Mouse (Mus musculus): ENCODE results near the gene Bdh2. TPM values are rescaled to one million over a fixed set of nuclear protein-coding genes. Genes with fewer than 3 reads are reported as not detected.
A peak's percentile ranks its signal among the peaks of the same experiment; 100 is the strongest.

Bdh2 gene
- 2.2 and 4.5 TPM in 2 replicates for polyA plus RNA-seq (2014; fragmentation: Nextera tagmentation; extraction: Ambion mirVana)

DNA sequence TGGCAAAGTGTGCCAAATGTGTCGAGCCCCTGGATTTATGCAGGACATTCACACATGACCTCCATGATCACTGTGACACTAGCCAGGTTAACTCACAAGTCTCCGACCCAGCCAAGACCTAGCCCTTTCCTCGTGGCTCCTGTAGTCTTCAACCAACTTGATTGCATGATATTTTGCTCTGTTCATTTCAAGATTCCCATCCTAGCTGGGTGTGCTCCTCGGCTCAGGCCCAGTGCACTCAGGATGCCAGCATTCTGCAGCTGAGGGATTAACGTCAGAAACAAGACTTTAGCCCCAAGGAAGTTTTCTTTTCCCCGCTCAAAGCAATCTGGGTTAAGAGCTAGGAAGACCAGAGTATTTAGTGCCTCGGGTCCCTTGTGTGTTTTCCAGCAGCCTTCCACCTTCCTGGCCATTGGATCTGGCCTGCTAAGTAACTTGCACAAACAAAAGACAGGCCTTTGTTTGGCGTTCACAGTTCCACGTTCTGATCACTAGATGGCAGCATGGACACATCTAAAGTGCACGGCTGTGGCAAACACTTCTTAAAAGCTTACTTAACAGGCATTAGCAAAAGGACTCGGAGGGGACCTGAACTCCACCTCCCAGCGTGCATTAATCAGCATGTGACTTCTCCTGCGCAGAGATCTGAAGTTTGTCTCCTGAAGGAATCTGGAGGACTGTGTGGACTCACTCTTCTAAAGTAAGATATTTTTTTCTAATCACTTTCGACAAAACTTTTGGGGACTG, at the start of gene Bdh2:
Bdh2 (plus strand) TSS at position 553 of the 747 bp plus-strand sequence.
- H3K4me2 ChIP-seq (ENCODE audit: low read depth, low read length), result no peak within 1 kb of the TSS
- no peak within 1 kb of the TSS for H3K27ac ChIP-seq (ENCODE audit: low read depth, low read length)
- no peaks in the 10 kb centered on the region for H3K4me1 ChIP-seq (ENCODE audit: control insufficient read depth, insufficient read depth, low read length)
- peak within 1 kb of the TSS; percentile 4; the same call in 1 of the 2 replicates for H3K9ac ChIP-seq (replicated peaks; ENCODE audit: low read depth, low read length)
- H3K36me3 ChIP-seq (ENCODE audit: control insufficient read depth, insufficient read depth, low read length), result no peaks in the 10 kb centered on the region
- H3K9me3 ChIP-seq (ENCODE audit: control insufficient read depth, low read length), result no peaks in the 10 kb centered on the region
- H3K27me3 ChIP-seq (ENCODE audit: control insufficient read depth, insufficient read depth, low read length), result no peaks in the 10 kb centered on the region
- WGBS, result 28% methylated on average over 14 of the region's 14 CpGs
- no peak within 1 kb of the TSS for H3K4me3 ChIP-seq (ENCODE audit: low read depth, low read length)
- ATAC-seq (ENCODE audit: low read depth), result peak; percentile 92

DNA sequence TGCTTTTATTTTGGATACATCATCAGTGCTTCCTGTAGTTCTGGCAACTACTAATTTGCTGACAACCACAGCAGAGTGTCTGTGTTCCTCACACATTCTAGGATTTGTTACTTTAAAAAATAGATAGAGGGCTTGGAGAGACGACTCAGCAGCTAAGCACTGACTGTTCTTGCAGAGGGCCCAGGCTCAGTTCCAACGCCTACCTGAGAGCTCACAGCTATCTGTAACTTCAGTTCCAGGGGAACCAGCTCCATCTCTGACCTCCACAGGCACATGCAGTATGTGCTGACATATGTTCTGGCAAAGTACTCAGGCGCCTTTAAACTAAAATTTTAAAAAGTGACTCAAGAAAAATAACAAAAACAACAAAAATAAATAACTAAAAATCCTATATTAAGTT, 49.0 kb upstream of the Bdh2 start:
- Histone ChIP-seq H3K36me3 (ENCODE audit: control insufficient read depth, insufficient read depth, low read length) (no peaks in the 10 kb centered on the region; the same call in 1 of the 2 replicates), H3K27me3 (ENCODE audit: control insufficient read depth, insufficient read depth, low read length) (no peaks in the 10 kb centered on the region), H3K4me3 (ENCODE audit: low read depth, low read length) (no peak overlapping the region), H3K4me2 (ENCODE audit: low read depth, low read length) (no peak overlapping the region), H3K9me3 (ENCODE audit: control insufficient read depth, low read length) (no peaks in the 10 kb centered on the region), H3K4me1 (ENCODE audit: control insufficient read depth, insufficient read depth, low read length) (no peaks in the 10 kb centered on the region), H3K9ac (replicated peaks; ENCODE audit: low read depth, low read length) (no peak overlapping the region), H3K27ac (ENCODE audit: low read depth, low read length) (no peak overlapping the region)
- no peak for ATAC-seq (ENCODE audit: low read depth)
- WGBS, result 87% methylated on average over 3 of the region's 3 CpGs

DNA sequence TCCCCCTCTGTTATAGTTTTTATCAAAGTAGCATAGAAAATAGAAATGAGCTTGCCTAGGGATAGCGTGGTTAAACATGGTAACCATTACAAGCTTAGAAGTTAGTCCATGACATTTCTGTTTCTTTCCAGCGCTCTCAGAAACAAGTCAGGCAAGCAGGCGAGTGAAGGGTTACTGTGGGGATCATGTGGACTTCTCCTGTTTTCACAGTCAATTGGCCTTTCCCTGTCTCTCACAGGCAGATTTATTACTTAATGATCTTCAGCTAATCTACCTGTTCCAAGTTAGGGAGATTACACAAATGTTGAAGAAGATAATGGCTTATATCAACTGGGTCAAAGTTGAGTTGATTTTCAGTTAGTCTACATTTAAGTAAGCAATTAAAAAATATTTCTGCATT, 48.6 kb upstream of the Bdh2 start:
- no peak for ATAC-seq (ENCODE audit: low read depth)
- Histone ChIP-seq H3K9ac (replicated peaks; ENCODE audit: low read depth, low read length) (no peak overlapping the region), H3K4me1 (ENCODE audit: control insufficient read depth, insufficient read depth, low read length) (no peaks in the 10 kb centered on the region), H3K4me3 (ENCODE audit: low read depth, low read length) (no peak overlapping the region), H3K9me3 (ENCODE audit: control insufficient read depth, low read length) (no peaks in the 10 kb centered on the region), H3K27me3 (ENCODE audit: control insufficient read depth, insufficient read depth, low read length) (no peaks in the 10 kb centered on the region), H3K36me3 (ENCODE audit: control insufficient read depth, insufficient read depth, low read length) (no peaks in the 10 kb centered on the region; the same call in 1 of the 2 replicates), H3K4me2 (ENCODE audit: low read depth, low read length) (no peak overlapping the region), H3K27ac (ENCODE audit: low read depth, low read length) (no peak overlapping the region)
- WGBS, result 89% methylated on average over 3 of the region's 3 CpGs

DNA sequence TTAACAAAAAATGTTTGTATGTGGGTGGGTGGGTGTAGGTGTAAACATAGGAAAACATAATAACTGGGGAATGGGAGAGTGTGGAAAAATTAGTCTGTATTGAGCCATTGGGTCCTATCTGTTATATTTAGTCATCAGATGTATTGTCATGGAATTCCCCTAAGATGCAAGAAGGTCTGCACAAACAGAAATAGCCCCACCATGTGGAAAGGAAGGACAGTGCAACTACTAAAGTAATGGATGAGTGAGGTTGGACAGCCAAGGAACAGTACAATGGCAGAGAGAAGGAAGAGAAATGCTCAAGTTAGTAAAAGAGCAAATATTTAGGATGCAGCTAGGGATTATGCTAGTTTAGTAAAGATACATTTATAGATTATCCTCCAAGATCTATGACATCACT, 35.3 kb upstream of the Bdh2 start:
- Histone ChIP-seq H3K27me3 (ENCODE audit: control insufficient read depth, insufficient read depth, low read length) (no peaks in the 10 kb centered on the region), H3K4me2 (ENCODE audit: low read depth, low read length) (no peak overlapping the region), H3K27ac (ENCODE audit: low read depth, low read length) (no peak overlapping the region), H3K9me3 (ENCODE audit: control insufficient read depth, low read length) (no peaks in the 10 kb centered on the region), H3K36me3 (ENCODE audit: control insufficient read depth, insufficient read depth, low read length) (no peaks in the 10 kb centered on the region), H3K4me1 (ENCODE audit: control insufficient read depth, insufficient read depth, low read length) (no peaks in the 10 kb centered on the region), H3K4me3 (ENCODE audit: low read depth, low read length) (no peak overlapping the region), H3K9ac (replicated peaks; ENCODE audit: low read depth, low read length) (no peak overlapping the region)
- ATAC-seq (ENCODE audit: low read depth), result no peak

DNA sequence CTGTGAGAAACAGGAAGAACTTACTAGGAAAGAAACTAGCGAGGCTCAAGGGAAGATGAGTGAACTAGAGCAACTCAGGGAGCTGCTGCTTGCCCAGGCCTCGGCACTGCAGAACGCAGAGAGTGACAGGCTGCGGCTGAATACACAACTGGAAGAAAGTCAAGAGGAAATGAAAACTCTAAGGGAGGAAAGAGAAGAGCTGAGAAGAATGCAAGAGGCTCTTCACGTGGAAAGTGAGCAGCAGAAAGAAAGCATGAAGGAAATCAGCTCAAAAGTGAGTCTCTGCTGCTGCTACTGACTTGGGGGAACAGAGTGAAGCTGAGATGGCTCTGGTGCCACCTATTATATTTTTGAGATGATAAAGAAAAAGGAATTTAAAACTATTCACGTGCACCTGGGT, 34.2 kb upstream of the Bdh2 start:
- no peak overlapping the region for H3K4me3 ChIP-seq (ENCODE audit: low read depth, low read length)
- H3K9ac ChIP-seq (replicated peaks; ENCODE audit: low read depth, low read length), result no peak overlapping the region
- no peaks in the 10 kb centered on the region for H3K4me1 ChIP-seq (ENCODE audit: control insufficient read depth, insufficient read depth, low read length)
- no peak overlapping the region for H3K4me2 ChIP-seq (ENCODE audit: low read depth, low read length)
- ATAC-seq (ENCODE audit: low read depth), result no peak
- WGBS, result 94% methylated on average over 6 of the region's 6 CpGs
- no peaks in the 10 kb centered on the region for H3K36me3 ChIP-seq (ENCODE audit: control insufficient read depth, insufficient read depth, low read length)
- no peaks in the 10 kb centered on the region for H3K9me3 ChIP-seq (ENCODE audit: control insufficient read depth, low read length)
- H3K27me3 ChIP-seq (ENCODE audit: control insufficient read depth, insufficient read depth, low read length), result no peaks in the 10 kb centered on the region
- no peak overlapping the region for H3K27ac ChIP-seq (ENCODE audit: low read depth, low read length)

DNA sequence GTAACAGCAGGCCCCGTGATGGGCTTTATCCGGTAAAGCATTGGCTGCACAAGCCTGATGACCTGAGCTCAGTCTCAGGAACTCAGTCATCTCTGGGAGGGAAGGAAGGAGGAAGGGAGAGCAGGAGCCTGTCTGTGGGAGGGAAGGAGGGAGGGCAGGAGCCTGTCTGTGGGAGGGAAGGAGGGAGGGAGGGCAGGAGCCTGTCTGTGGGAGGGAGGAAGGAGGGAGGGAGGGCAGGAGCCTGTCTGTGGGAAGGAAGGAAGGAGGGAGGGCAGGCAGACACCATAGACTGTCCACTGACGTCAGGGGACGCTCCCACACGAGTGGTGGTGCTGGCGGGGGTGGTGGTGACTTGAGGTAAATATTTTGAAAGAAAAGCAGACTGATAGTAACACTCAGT, 31.9 kb upstream of the Bdh2 start:
- no peaks in the 10 kb centered on the region for H3K36me3 ChIP-seq (ENCODE audit: control insufficient read depth, insufficient read depth, low read length)
- H3K4me2 ChIP-seq (ENCODE audit: low read depth, low read length), result no peak overlapping the region
- H3K4me3 ChIP-seq (ENCODE audit: low read depth, low read length), result no peak overlapping the region
- H3K9ac ChIP-seq (replicated peaks; ENCODE audit: low read depth, low read length), result no peak overlapping the region
- ATAC-seq (ENCODE audit: low read depth), result peak; percentile 38; the same call in 1 of the 2 replicates
- H3K9me3 ChIP-seq (ENCODE audit: control insufficient read depth, low read length), result no peaks in the 10 kb centered on the region
- 79% methylated on average over 6 of the region's 6 CpGs for WGBS
- H3K27me3 ChIP-seq (ENCODE audit: control insufficient read depth, insufficient read depth, low read length), result no peaks in the 10 kb centered on the region
- H3K27ac ChIP-seq (ENCODE audit: low read depth, low read length), result no peak overlapping the region
- no peaks in the 10 kb centered on the region for H3K4me1 ChIP-seq (ENCODE audit: control insufficient read depth, insufficient read depth, low read length)

DNA sequence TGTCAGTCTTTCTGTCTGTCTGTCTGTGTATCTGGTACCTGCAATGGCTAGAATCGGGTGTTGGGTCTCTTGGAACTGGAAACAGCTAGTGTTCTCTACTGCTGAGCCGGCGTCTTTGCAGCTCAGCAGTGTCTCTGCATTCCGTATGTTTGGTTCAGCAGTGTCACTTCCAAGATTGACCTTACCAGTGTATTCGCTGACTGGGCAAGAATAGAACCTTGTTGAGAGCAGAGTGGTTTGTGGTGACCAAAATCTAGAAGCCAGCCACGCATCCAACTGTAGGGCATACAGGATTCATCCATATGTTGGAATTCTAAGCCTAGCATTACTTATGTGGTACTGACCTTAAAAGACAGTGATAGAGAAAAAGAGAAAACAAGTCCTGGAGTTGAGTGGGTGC, 29.2 kb upstream of the Bdh2 start:
- Histone ChIP-seq H3K27ac (ENCODE audit: low read depth, low read length) (no peak overlapping the region), H3K36me3 (ENCODE audit: control insufficient read depth, insufficient read depth, low read length) (no peaks in the 10 kb centered on the region), H3K4me3 (ENCODE audit: low read depth, low read length) (no peak overlapping the region), H3K9me3 (ENCODE audit: control insufficient read depth, low read length) (no peaks in the 10 kb centered on the region), H3K27me3 (ENCODE audit: control insufficient read depth, insufficient read depth, low read length) (no peaks in the 10 kb centered on the region), H3K4me2 (ENCODE audit: low read depth, low read length) (no peak overlapping the region), H3K4me1 (ENCODE audit: control insufficient read depth, insufficient read depth, low read length) (no peaks in the 10 kb centered on the region), H3K9ac (replicated peaks; ENCODE audit: low read depth, low read length) (no peak overlapping the region)
- 90% methylated on average over 6 of the region's 6 CpGs for WGBS
- no peak for ATAC-seq (ENCODE audit: low read depth)

DNA sequence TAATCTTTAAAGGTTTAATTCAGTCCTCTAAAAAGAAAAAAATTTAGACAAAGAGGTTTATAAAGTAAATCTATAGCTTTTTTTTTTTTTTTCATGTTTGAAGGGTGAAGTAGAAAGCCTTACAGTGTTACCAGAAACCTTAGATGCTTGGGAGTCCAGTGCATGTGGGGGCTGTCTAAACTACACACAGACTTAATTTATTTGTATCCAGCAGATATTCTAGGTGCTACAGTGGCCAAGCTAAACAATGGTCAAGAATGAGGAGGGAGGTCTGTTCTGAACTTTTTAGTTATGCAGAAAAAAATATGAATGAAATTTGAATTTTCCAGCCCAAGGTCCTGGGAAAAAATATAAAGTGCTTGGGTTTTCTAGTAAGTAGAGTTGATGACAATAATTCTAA, 26.2 kb upstream of the Bdh2 start:
- Histone ChIP-seq H3K4me2 (ENCODE audit: low read depth, low read length) (no peak overlapping the region), H3K9me3 (ENCODE audit: control insufficient read depth, low read length) (no peaks in the 10 kb centered on the region), H3K4me3 (ENCODE audit: low read depth, low read length) (no peak overlapping the region), H3K36me3 (ENCODE audit: control insufficient read depth, insufficient read depth, low read length) (no peaks in the 10 kb centered on the region), H3K27ac (ENCODE audit: low read depth, low read length) (no peak overlapping the region), H3K4me1 (ENCODE audit: control insufficient read depth, insufficient read depth, low read length) (no peaks in the 10 kb centered on the region), H3K9ac (replicated peaks; ENCODE audit: low read depth, low read length) (no peak overlapping the region), H3K27me3 (ENCODE audit: control insufficient read depth, insufficient read depth, low read length) (no peaks in the 10 kb centered on the region)
- ATAC-seq (ENCODE audit: low read depth), result no peak

DNA sequence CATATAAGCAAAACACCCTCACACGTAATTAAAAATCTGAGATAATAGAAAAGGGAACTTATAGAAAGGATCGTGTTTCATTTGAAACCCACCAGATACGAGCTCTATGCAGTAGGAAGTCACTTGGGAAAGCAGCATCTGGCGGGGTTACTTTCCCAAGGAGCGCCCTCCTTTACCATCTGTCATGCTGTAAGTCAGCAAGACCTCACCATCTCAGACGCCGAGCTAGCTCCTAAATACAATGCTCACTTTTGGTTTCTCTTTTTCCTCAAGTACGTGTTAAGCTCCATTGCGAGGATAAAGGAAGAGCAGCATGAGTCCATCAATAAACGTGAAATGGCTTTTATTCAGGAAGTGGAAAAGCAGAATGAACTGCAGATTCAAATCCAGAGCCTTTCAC, 22.1 kb upstream of the Bdh2 start:
- Histone ChIP-seq H3K9me3 (ENCODE audit: control insufficient read depth, low read length) (no peaks in the 10 kb centered on the region), H3K9ac (replicated peaks; ENCODE audit: low read depth, low read length) (no peak overlapping the region), H3K4me2 (ENCODE audit: low read depth, low read length) (no peak overlapping the region), H3K4me1 (ENCODE audit: control insufficient read depth, insufficient read depth, low read length) (no peaks in the 10 kb centered on the region), H3K27me3 (ENCODE audit: control insufficient read depth, insufficient read depth, low read length) (no peaks in the 10 kb centered on the region), H3K4me3 (ENCODE audit: low read depth, low read length) (no peak overlapping the region), H3K36me3 (ENCODE audit: control insufficient read depth, insufficient read depth, low read length) (no peaks in the 10 kb centered on the region), H3K27ac (ENCODE audit: low read depth, low read length) (no peak overlapping the region)
- ATAC-seq (ENCODE audit: low read depth), result no peak
- 83% methylated on average over 10 of the region's 10 CpGs for WGBS
